Mouse (Mus musculus) gastrocnemius, postnatal 4 days (tissue): Measurements from ENCODE around the gene Kat6b. TPM values are rescaled to one million over a fixed set of nuclear protein-coding genes. Genes with fewer than 3 reads are reported as not detected.
"Not testable (repeated sequence)": the region's sequence is repeated elsewhere in the genome, so short reads cannot be mapped to it uniquely, and the experiment has no call there.

Source experiments
- DNase-seq, 2 experiments: peaks; one replicate each; pipeline ENCODE4 v3.0.0; 2021 to 2022; ENCODE audit warnings: low spot score in 2 of 2, mixed read lengths in 2 of 2
- total RNA-seq, 2 experiments: library from RNA; stranded (reverse); gene quantifications; 2 replicates each; pipeline ENCODE4 v1.2.3; 2021

Kat6b gene
- total RNA-seq, 2 experiments from 2014 or later: 40.7 to 42.3 TPM

DNA sequence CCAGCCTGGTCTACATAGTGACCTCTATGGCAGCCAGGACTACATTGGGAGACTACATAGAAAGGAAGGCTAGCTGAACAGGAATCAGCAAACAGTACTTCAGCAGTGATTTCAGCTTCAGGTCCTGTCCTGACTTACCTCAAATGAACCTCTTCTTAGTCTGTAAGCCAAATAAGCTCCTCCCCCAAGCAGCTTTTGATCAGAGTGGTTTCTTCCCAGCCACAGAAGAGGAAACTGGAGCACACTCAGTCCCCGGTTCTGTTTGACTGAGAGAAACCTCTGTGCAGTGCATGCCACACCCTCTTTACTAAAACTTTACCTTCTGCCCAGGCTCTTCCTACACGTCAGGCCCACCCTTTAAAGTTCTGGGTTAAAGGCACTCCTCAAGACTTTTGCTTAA, 172.6 kb downstream of the Kat6b start:
- DNase-seq: no peak

DNA sequence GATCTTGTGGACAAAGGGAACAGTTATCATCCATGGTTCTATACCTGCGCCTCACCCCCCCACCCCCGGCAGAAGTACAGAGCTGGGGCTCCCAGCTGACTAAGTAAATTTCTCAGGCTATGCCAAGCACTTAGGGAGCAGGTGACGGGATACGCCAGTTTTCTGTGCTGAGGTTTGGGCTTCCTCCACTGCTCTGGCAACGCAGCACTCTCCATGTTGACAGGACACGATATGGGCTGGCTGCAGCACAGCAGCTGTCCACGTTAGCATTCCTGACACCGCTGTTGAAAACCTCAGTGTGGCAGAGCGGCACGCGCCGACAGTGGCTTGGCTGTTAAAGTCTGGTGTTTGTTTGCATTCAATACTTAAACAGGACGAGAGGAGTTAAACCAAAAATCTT, 177.9 kb downstream of the Kat6b start:
- no peak for DNase-seq

DNA sequence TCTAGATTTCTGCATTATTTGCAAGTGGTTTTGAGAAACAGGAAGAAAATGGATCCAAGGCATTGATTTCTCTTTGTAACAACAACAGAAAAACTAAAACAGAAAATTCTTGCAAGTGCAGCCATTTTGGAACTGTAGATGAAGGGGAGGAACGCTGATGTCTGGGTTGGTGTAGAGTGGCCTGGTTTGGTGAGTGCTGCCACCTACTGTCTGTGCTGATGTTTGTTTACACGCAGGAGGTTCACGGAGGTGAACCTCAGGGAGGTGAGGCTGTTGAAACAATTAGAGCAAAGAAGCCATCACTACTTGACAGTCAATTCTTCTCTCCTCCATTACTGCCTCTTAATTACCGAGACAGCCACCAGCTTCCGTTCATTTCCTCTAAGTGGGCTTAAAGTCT, 178.4 kb downstream of the Kat6b start:
- peak in 1 of 2 experiments; percentile 68 for DNase-seq

DNA sequence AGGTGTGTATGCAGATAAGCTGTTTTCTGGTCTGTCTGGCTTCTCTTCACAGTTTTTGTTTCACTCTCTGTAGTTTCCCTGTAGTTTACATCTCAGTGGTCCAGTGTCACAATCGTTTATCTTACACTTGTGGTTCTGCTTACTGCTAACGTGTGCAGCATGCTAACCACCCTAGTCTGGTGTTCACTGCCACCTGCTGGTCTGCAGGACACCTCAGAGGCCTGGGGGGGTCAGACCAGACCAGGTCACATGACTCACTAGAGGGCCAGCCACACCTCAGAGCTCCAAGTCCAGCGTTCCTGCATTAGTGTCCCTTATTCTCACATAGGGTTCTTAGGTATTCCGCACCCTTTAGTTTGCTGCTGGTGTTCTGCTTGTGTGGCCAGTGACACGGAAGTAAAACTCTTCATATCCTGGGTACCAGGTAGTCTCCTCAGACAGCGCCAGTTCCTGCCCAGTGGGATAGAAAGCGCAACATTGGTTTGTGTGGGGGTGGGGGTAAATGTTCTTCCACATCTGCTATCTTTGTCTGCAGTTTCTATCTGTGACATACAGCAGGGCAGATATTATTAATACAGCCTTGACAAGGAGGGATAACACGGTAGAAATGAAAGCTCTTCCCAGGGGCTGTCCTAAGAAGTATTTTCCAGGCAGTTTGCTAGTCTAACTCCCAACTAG, 181.4 kb downstream of the Kat6b start:
- no peak for DNase-seq

DNA sequence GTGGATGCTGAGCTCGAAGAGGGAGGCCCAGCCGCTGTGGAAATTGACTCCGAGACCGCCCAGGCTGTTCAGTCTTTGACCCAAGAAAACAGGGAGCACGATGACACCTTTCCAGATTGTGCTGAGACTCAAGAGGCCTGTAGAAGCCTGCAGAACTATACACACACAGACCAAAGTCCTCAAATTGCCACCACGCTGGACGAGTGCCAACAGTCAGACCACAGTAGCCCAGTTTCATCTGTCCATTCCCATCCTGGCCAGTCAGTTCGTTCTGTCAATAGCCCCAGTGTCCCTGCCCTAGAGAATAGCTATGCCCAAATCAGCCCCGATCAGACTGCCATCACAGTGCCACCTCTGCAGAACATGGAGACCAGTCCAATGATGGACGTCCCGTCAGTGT, 188.0 kb downstream of the Kat6b start:
- DNase-seq: no peak

DNA sequence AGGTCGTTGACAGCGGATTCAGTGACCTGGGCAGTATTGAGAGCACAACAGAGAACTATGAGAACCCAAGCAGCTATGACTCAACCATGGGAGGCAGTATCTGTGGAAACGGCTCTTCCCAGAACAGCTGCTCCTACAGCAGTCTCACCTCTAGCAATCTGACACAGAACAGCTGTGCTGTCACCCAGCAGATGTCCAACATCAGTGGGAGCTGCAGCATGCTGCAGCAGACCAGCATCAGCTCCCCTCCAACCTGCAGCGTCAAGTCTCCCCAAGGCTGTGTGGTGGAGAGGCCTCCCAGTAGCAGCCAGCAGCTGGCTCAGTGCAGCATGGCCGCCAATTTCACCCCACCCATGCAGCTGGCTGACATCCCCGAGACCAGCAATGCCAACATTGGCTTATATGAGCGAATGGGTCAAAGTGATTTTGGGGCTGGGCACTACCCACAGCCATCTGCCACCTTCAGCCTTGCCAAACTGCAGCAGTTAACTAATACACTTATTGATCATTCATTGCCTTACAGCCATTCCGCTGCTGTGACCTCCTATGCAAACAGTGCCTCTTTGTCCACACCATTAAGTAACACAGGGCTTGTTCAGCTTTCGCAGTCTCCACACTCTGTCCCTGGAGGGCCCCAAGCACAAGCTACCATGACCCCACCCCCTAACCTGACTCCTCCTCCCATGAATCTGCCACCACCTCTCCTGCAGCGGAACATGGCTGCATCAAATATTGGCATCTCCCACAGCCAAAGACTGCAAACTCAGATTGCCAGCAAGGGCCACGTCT, 188.6 kb downstream of the Kat6b start:
- no peak for DNase-seq

DNA sequence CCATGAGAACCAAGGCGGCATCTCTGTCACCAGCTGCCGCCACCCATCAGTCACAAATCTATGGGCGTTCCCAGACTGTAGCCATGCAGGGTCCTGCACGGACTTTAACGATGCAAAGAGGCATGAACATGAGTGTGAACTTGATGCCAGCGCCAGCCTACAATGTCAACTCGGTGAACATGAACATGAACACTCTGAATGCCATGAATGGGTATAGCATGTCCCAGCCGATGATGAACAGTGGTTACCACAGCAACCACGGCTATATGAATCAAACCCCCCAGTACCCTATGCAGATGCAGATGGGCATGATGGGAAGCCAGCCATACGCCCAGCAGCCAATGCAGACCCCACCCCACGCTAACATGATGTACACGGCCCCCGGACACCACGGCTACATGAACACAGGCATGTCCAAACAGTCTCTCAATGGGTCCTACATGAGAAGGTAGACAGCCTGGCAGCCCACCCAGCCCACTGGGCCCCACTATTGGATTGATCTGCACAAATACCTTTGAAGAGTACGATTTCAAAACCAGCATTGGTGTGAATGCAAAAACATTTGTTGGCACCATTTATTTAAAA, 189.3 kb downstream of the Kat6b start:
- DNase-seq: not testable (repeated sequence)

DNA sequence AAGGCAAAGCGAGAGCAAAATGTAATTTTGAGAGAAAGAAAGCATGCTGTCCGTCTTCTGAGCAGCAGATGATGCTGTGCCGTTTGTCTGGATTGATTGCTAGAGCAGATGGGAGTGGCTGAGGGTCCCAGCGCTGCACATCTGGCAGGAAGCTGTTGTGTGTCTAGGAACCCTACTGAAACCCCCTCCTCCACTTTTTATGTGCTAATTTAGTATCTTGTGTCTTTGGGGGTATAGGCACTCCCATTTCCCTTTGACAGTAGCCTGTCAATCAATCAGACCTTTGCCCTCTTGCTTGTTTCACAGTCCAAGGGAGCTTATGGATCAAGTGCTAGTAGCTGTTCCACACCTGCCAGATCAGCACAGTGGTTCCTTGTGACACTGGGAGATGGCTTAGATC, 191.9 kb downstream of the Kat6b start:
- no peak for DNase-seq

DNA sequence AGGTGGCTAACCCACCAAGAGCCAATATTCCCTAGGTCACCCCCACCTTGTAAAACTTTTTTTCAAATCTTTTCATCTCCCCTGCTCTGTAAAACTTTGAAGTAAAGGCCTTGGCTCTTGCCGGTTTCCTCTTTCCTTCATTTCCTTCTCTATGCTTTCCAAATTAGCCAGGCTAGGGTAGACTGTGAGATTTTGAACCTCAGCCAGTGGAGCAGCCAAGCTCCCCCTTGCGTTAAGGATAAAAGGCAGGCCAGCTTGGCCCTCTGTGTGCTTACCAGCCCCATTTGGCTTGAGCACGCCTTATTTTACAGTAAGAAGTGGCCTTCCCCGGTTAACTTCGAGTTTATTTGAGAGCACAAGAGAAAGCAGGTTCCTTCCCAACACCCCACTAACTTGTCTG, 193.2 kb downstream of the Kat6b start:
- DNase-seq: no peak

DNA sequence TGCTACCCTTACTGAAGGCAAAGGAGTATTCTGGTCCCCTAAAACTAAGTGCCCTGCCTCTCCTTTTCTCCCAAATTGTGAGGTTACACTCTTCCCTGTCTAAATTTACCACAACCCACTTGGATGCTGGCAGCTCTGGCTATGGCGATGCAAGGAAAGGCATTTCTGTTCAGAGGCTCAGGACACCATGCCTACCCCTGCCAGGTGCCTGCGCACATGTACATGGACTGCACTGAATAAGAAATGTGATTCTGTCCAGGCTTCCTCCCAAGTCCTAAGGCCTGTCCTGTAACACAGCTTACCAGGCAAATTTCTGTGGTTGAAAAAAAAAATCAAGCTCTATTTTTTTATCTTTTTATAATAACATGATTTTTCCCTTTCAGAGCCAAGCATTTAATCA, 195.0 kb downstream of the Kat6b start:
- no peak for DNase-seq

DNA sequence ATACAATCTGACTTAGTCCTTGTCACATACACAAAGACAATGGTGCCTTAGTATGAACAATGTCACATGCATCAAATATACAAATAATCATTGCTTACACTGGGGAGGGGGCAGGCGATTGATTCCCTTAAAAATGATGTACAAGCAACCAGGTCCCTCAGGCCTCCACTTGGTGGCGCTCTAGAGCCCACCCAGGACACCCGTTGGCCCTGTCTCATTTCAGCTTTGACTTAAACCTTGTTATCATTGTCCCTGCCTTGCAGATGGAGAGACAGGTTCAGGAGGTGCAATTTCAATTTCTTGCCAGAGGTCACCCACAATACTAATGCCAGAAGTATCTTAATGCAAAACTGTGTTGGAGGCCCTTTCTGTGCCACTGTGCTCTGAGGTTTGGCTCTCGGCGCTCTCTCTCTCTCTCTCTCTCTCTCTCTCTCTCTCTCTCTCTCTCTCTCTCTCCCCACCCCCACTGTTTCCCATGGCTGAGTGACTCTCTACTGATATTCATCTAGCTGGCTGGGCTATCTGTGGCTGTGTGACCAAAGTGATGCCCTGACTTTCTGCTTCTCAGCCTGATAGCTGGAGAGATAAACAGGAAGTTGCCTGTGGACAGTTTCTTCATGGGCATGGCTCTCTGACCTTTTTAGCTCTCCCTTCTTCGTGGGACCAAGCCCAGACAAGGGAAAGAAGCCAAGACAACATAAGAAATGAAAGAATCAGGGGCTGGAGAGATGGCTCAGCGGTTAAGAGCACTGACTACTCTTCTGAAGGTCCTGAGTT, 197.5 kb downstream of the Kat6b start:
- DNase-seq: peak in 1 of 2 experiments; percentile 53

DNA sequence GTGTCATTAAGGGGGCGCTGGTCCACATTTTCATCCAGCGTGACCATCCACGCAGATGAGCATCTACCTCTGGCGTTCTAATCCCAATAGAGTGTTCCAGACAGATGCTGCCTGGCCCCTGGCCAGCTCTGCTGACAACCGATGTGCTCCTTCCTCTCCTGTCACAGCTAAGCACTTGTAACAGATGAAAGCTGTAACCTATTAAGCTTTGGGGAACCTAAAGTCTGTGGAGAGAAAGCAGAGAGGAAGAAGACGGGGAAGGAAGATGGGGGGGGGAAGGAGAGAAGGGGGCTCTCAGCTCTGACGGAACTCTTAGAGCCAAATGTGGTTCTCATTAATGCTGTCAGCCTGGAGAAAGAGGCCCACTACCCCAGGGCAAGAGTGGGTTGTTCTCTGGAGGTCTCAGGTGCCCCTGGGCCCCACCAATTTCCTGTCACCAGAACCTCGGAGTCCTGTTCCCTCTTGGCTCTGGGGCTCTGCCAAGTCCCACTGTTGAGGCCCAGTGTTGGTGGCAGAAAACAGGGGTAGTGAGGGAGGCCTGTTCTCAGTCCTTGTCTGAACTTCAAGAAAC, 198.5 kb downstream of the Kat6b start:
- peak in 1 of 2 experiments; percentile 45 for DNase-seq

DNA sequence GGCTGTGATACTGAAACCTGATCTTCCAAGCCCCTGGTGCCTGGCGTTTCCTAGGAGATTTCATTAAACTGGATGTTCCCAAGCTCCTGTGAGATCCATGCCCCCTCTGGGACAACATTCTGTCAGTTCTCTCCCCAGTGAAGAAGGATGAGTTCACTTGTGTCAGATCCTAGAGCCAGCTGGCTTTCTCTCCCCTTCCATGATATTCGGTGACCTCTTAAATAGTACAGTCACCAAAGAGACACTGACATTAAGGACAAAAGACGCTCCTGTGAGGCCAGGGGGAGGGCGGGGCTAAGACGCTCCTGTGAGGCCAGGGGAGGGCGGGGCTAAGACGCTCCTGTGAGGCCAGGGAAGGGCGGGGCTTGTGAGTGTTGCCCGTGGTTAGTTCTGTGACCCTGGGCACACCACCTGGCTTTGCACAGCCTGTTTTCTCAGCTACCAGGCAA, 201.5 kb downstream of the Kat6b start:
- DNase-seq: no peak

DNA sequence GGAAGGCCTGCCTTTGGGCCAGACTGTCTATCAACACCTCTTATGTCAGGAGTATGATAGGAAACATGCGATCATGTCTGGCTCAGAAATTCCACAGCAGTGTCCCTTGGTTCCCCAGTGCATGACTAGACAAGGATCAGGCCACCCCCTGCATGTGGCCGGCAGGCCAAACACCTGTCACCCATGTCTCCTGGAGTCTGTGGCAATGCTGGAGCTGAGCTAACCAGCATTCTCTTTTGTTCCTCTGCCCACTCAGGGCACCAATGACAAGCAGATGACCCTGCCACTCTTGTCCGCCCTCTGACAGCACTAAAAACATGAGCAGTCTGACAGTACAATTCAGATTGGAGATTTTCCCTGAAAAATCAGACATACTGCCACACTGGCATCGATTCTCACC, 202.6 kb downstream of the Kat6b start:
- DNase-seq: no peak

DNA sequence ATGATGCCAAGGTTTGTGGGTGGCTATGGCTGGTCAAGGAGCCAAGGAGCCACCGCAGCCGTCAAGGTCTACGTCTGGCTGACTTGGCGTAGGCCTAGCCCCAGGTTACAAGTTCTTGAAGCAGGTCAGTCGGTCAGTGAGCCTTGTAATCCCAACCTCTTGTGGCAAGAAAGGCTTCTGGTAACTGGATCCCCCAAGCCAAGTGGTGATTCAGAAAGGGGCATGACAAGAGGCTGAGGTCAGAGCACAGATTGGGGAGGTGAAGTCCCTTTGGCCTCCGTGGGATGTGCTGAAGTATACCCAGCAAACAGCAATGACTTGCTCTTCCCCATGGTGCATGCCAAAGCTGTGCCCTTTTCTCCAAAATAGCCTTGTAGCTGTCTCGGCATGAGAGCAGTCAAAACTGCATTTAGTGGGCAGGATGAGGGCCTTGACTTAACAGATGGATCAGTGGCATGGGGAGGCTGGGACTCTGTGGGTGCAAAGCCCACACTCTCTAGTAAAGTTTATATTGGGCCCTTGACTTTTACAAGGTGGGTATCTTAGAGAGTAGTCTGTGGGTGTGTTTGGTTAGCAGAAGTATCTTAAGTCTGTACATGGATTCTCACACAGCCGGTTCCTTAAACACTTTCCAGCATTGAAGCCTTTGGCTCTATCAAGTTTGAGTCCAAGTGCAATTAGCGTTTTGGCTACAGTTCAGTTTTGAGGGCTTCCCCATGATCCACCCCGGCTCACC, 204.3 kb downstream of the Kat6b start:
- no peak for DNase-seq

DNA sequence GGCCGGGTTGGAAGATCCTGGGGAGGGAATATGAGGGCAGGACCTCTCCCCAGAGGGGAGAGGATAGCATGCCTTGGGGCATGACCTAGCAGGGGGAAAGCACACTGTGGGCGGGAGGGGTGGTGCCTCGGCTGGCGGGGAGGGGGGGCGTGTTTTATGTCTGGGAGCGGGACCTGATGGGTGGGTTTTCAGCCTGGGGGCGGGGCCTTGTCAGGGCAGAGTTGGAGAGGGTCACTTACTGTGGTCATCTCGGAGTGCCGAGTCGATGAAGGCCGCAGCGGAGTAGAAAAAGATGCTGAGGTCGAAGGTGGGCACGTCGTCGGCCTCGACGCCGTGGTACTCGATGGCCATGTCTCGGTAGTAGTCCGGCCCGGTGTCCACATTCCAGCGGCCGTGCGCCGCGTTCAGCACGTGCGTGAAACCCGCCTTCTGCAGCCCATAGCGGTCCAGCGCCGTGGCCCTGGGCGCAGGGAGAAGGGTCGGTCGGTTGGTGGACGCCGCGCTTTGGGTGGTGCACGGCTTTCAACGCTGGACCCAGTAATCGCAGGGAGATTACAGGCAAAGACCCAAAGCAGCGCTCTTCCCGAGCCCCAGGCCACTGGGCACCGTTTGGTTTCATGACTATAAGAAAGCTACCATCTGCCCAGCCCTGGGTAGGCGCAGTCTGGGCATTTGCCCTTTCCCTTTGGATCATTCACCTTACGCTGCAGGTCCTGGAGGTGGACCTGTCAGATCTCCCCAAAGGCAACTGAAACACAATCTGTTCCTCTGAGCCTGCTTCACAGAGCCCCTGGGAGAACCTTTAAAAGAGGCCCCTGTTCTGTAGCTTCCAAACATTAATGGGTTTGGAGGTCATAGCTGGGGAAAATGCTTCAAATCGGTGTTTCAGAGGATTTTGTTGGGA, 205.4 kb downstream of the Kat6b start:
- DNase-seq: no peak

DNA sequence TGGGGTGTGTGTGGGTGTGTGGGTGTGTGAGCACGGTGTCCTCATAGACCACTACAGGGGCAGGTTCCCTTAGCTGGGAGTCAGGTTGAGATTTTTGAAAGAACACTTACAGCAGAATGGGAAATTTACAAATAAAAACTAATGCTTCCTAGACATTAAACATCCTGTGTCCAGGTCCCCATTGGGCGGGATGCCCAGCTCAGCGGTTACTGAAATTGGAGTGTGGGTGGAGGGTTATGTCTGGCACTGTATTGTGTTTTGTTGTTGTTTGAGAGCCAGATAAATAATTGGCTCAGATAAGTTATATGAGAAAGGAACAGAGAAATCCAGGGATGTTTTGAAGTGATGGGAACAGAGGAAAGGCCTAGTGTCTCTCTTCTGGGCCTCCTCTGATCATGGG, 209.8 kb downstream of the Kat6b start:
- no peak for DNase-seq

DNA sequence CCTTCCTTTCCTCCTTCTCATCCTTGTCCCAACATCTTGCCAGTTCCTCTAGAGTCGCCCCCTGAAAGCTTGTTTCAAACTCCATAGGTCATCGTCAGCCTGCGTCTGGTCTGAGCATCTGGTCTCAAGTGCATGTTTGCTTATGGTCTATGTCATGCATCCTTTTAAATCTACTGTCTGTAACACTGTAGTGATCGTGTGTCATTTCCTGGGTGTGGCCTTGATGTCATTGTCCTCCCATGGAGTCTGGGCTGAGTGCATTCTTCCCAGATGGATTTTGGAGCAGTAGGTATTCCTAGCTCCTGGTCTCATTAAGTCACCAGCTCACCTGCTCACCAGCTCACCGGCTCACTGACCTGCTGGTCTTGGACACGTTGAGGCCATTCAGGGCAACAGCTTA, 213.8 kb downstream of the Kat6b start:
- no peak for DNase-seq

DNA sequence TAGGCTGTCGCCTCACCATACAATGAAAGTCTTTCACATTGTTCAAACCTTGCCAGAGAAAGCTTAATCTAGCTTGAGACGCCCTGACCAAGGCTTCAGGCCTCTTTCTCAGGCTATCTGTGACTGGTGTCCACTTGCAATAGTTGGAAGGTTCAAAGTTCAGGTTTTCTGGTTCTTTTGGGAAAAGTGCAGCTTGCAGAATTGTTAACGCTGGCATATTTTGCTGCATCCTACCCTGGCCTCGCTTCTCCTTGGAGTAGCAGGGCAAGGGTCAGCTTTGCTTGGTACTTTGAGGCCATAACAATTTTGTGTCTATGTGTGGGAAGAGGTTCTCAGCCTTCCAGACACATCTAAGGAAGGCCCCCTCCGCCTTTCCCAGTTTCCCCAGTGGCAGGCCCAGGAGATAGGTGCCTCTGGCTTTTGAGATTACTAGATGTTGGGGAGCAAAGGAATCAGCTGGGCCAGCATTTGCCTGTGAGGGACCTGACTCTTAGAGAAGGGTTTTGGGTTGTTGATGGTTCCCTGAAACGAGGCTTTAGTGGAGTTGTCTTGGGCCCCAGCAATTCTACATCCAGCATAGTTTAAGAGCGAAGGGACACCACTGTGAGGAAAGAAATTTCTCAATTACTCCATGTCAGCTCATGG, 215.1 kb downstream of the Kat6b start:
- no peak for DNase-seq
